30 mouse cellular contexts compared by ENCODE assay signal in genomic region chr10:96778220-96778619, GRCm38 (mm10).
"Had no signal": no experiment of that assay in that cellular context is flagged by ENCODE, and none has a peak within 500 bp of the region (broad histone marks: within the 10 kb centered on the region; RNA-seq: fewer than 3 reads in every experiment).

No protein-coding gene starts in this region.

- H3K4me2 ChIP-seq: limb, embryonic 12.5 days; limb, embryonic 13.5 days; limb, embryonic 15.5 days; liver, embryonic 12.5 days; liver, embryonic 13.5 days; liver, embryonic 15.5 days; lung, embryonic 14.5 days; lung, embryonic 15.5 days; midbrain, embryonic 11.5 days; midbrain, embryonic 12.5 days; midbrain, embryonic 13.5 days; midbrain, embryonic 15.5 days; neural tube, embryonic 12.5 days had no signal

- H3K4me3 ChIP-seq: left cerebral cortex, adult 2 months; limb, embryonic 10.5 days; limb, embryonic 12.5 days; limb, embryonic 13.5 days; limb, embryonic 15.5 days; liver, embryonic 12.5 days; liver, embryonic 13.5 days; liver, embryonic 15.5 days; lung, embryonic 15.5 days; megakaryocyte, embryonic 14.5 days; midbrain, embryonic 10.5 days; midbrain, embryonic 12.5 days; midbrain, embryonic 13.5 days; midbrain, embryonic 15.5 days; myocyte; neural tube, embryonic 12.5 days had no signal

- DNase-seq: left cerebral cortex, postnatal 4 days; liver, embryonic 13.5 days; lung, adult 18-20 months; lung, adult 2 months; lung, embryonic 14.5 days; lung, postnatal 10 days; lung, postnatal 14 days; lung, postnatal 36 days; lung, postnatal 4 days; midbrain, embryonic 14.5 days had no signal

- H3K9me3 ChIP-seq: limb, embryonic 10.5 days; limb, embryonic 12.5 days; limb, embryonic 13.5 days; limb, embryonic 15.5 days; liver, embryonic 12.5 days; liver, embryonic 13.5 days; liver, embryonic 15.5 days; lung, embryonic 15.5 days; megakaryocyte, embryonic 14.5 days; midbrain, embryonic 10.5 days; midbrain, embryonic 12.5 days; midbrain, embryonic 13.5 days; midbrain, embryonic 15.5 days; neural tube, embryonic 12.5 days had no signal

- H3K9ac ChIP-seq: limb, embryonic 12.5 days; limb, embryonic 13.5 days; limb, embryonic 15.5 days; liver, embryonic 12.5 days; liver, embryonic 13.5 days; liver, embryonic 14.5 days; liver, embryonic 15.5 days; lung, embryonic 14.5 days; lung, embryonic 15.5 days; midbrain, embryonic 12.5 days; midbrain, embryonic 13.5 days; midbrain, embryonic 15.5 days; neural tube, embryonic 12.5 days had no signal

- H3K36me3 ChIP-seq: limb, embryonic 10.5 days; limb, embryonic 12.5 days; limb, embryonic 13.5 days; limb, embryonic 15.5 days; liver, embryonic 12.5 days; liver, embryonic 13.5 days; liver, embryonic 15.5 days; lung, embryonic 15.5 days; midbrain, embryonic 10.5 days; midbrain, embryonic 12.5 days; midbrain, embryonic 13.5 days; midbrain, embryonic 15.5 days; neural tube, embryonic 12.5 days had no signal

- H3K27me3 ChIP-seq: limb, embryonic 12.5 days; limb, embryonic 13.5 days; limb, embryonic 15.5 days; liver, embryonic 12.5 days; liver, embryonic 13.5 days; liver, embryonic 15.5 days; lung, embryonic 15.5 days; megakaryocyte, embryonic 14.5 days; midbrain, embryonic 12.5 days; midbrain, embryonic 13.5 days; midbrain, embryonic 15.5 days; neural tube, embryonic 12.5 days had no signal

- H3K27ac ChIP-seq: left cerebral cortex, adult 2 months; limb, embryonic 12.5 days; limb, embryonic 13.5 days; limb, embryonic 15.5 days; liver, embryonic 12.5 days; liver, embryonic 13.5 days; liver, embryonic 14.5 days; liver, embryonic 15.5 days; lung, embryonic 15.5 days; macrophage; midbrain, embryonic 10.5 days; midbrain, embryonic 12.5 days; midbrain, embryonic 13.5 days; midbrain, embryonic 15.5 days; neural tube, embryonic 12.5 days had no signal

- ATAC-seq: liver, embryonic 12.5 days; lung, postnatal 0 days; midbrain, embryonic 13.5 days; midbrain, embryonic 15.5 days; midbrain, embryonic 16.5 days had no signal

- H3K4me1 ChIP-seq: limb, embryonic 12.5 days; limb, embryonic 13.5 days; limb, embryonic 15.5 days; liver, embryonic 12.5 days; liver, embryonic 13.5 days; liver, embryonic 15.5 days; lung, embryonic 15.5 days; midbrain, embryonic 10.5 days; midbrain, embryonic 12.5 days; midbrain, embryonic 13.5 days; midbrain, embryonic 15.5 days; neural tube, embryonic 12.5 days had no signal
